Mouse (Mus musculus): Measurements from ENCODE around the gene Racgap1. TPM values are rescaled to one million over a fixed set of nuclear protein-coding genes. Genes with fewer than 3 reads are reported as not detected.

Gene Racgap1
- polyA plus RNA-seq, 1 experiment from 2014 or later: 102 TPM

GRCm38 (mm10) chr15:99678063-99678800 is 26.8 kb upstream of the Racgap1 start:
- Histone ChIP-seq H3K27me3 (no peaks in the 10 kb centered on the region), H3K27ac (no peak overlapping the region), H3K9ac (no peak overlapping the region), H3K4me1 (replicated peaks) (peaks cover 63% of the 10 kb centered on the region), H3K36me3 (peaks cover 22% of the 10 kb centered on the region), H3K9me3 (no peaks in the 10 kb centered on the region), H3K4me3 (no peak overlapping the region), H3K4me2 (0 out of 2 replicates have a peak overlapping the region, but pooled peaks have one; percentile 13)
- ATAC-seq (ENCODE audit: low FRiP score): peak; percentile 35; the same call in 1 of the 2 replicates
- 19% methylated on average over 13 of the region's 13 CpGs for WGBS

- H3K27ac ChIP-seq: peak overlapping the region; percentile 88
- ATAC-seq (ENCODE audit: low FRiP score): peak; percentile 58; the same call in 1 of the 2 replicates
- peaks cover 74% of the 10 kb centered on the region for H3K4me1 ChIP-seq (replicated peaks)
- no peaks in the 10 kb centered on the region for H3K9me3 ChIP-seq
- H3K4me3 ChIP-seq: peak overlapping the region; percentile 21
- 16% methylated on average over 8 of the region's 8 CpGs for WGBS
- H3K9ac ChIP-seq: peak overlapping the region; percentile 68
- peak overlapping the region; percentile 68 for H3K4me2 ChIP-seq
- 0 out of 2 replicates have a peak, but pooled peaks cover under 1% of the 10 kb centered on the region for H3K27me3 ChIP-seq
- H3K36me3 ChIP-seq: peaks cover 20% of the 10 kb centered on the region
Measured at GRCm38 (mm10) chr15:99677089-99677488, 25.6 kb upstream of the Racgap1 start.

- Histone ChIP-seq H3K9me3 (no peaks in the 10 kb centered on the region), H3K36me3 (peaks cover 13% of the 10 kb centered on the region; the same call in 1 of the 2 replicates), H3K27me3 (0 out of 2 replicates have a peak, but pooled peaks cover 5% of the 10 kb centered on the region), H3K27ac (peak overlapping the region; percentile 35; the same call in 1 of the 2 replicates), H3K4me2 (peak overlapping the region; percentile 68), H3K4me3 (peak overlapping the region; percentile 26), H3K9ac (peak overlapping the region; percentile 35), H3K4me1 (replicated peaks) (peaks cover 89% of the 10 kb centered on the region)
- ATAC-seq (ENCODE audit: low FRiP score): no peak
- 79% methylated on average over 3 of the region's 3 CpGs for WGBS
Measured at GRCm38 (mm10) chr15:99674866-99675265, 23.4 kb upstream of the Racgap1 start.

GRCm38 (mm10) chr15:99671783-99672182 is 20.3 kb upstream of the Racgap1 start:
- 70% methylated on average over 14 of the region's 14 CpGs for WGBS
- H3K9me3 ChIP-seq: no peaks in the 10 kb centered on the region
- peak overlapping the region; percentile 78 for H3K4me3 ChIP-seq
- peaks cover 13% of the 10 kb centered on the region; the same call in 1 of the 2 replicates for H3K36me3 ChIP-seq
- no peak for ATAC-seq (ENCODE audit: low FRiP score)
- H3K27ac ChIP-seq: peak overlapping the region; percentile 96
- H3K4me2 ChIP-seq: peak overlapping the region; percentile 68
- H3K9ac ChIP-seq: peak overlapping the region; percentile 96
- 0 out of 2 replicates have a peak, but pooled peaks cover 5% of the 10 kb centered on the region for H3K27me3 ChIP-seq
- peaks cover 79% of the 10 kb centered on the region for H3K4me1 ChIP-seq (replicated peaks)

- Histone ChIP-seq H3K4me1 (replicated peaks) (peaks cover 79% of the 10 kb centered on the region), H3K9me3 (no peaks in the 10 kb centered on the region), H3K27me3 (0 out of 2 replicates have a peak, but pooled peaks cover 5% of the 10 kb centered on the region), H3K36me3 (peaks cover 13% of the 10 kb centered on the region; the same call in 1 of the 2 replicates), H3K27ac (peak overlapping the region; percentile 96), H3K4me3 (peak overlapping the region; percentile 78), H3K9ac (peak overlapping the region; percentile 96), H3K4me2 (peak overlapping the region; percentile 68)
- ATAC-seq (ENCODE audit: low FRiP score): peak; percentile 37
- 24% methylated on average over 5 of the region's 17 CpGs for WGBS
Measured at GRCm38 (mm10) chr15:99670964-99671670, 19.7 kb upstream of the Racgap1 start.

GRCm38 (mm10) chr15:99670154-99670821 is 18.8 kb upstream of the Racgap1 start, which contains the start of gene Asic1:
Gene Asic1, plus strand, starts transcription at chr15:99670368.
- peak within 1 kb of the TSS; percentile 96 for H3K27ac ChIP-seq
- WGBS: under 1% methylated on average over 68 of the region's 74 CpGs
- 0 out of 2 replicates have a peak, but pooled peaks cover 5% of the 10 kb centered on the region for H3K27me3 ChIP-seq
- ATAC-seq (ENCODE audit: low FRiP score): peak; percentile 65
- H3K4me1 ChIP-seq (replicated peaks): peaks cover 79% of the 10 kb centered on the region
- H3K4me3 ChIP-seq: peak within 1 kb of the TSS; percentile 78
- peak within 1 kb of the TSS; percentile 96 for H3K9ac ChIP-seq
- no peaks in the 10 kb centered on the region for H3K9me3 ChIP-seq
- H3K4me2 ChIP-seq: peak within 1 kb of the TSS; percentile 68
- H3K36me3 ChIP-seq: peaks cover 13% of the 10 kb centered on the region; the same call in 1 of the 2 replicates

GRCm38 (mm10) chr15:99669392-99669791 is 17.9 kb upstream of the Racgap1 start:
- Histone ChIP-seq H3K36me3 (peaks cover 13% of the 10 kb centered on the region; the same call in 1 of the 2 replicates), H3K27ac (peak overlapping the region; percentile 96), H3K4me3 (peak overlapping the region; percentile 78), H3K4me2 (peak overlapping the region; percentile 68), H3K4me1 (replicated peaks) (peaks cover 79% of the 10 kb centered on the region), H3K27me3 (0 out of 2 replicates have a peak, but pooled peaks cover 5% of the 10 kb centered on the region), H3K9ac (peak overlapping the region; percentile 96), H3K9me3 (no peaks in the 10 kb centered on the region)
- ATAC-seq (ENCODE audit: low FRiP score): no peak
- WGBS: 0% methylated on average over 1 of the region's 1 CpGs

- Histone ChIP-seq H3K4me1 (replicated peaks) (peaks cover 79% of the 10 kb centered on the region), H3K9me3 (no peaks in the 10 kb centered on the region), H3K9ac (peak overlapping the region; percentile 96; the same call in 1 of the 2 replicates), H3K4me3 (peak overlapping the region; percentile 11; the same call in 1 of the 2 replicates), H3K27ac (peak overlapping the region; percentile 96), H3K36me3 (peaks cover 11% of the 10 kb centered on the region; the same call in 1 of the 2 replicates), H3K27me3 (0 out of 2 replicates have a peak, but pooled peaks cover 5% of the 10 kb centered on the region), H3K4me2 (peak overlapping the region; percentile 68)
- no peak for ATAC-seq (ENCODE audit: low FRiP score)
- WGBS: 3% methylated on average over 12 of the region's 12 CpGs
Measured at GRCm38 (mm10) chr15:99668881-99669280, 17.4 kb upstream of the Racgap1 start.

GRCm38 (mm10) chr15:99667544-99667943 is 16.1 kb upstream of the Racgap1 start:
- ATAC-seq (ENCODE audit: low FRiP score): no peak
- Histone ChIP-seq H3K4me2 (no peak overlapping the region), H3K27ac (peak overlapping the region; percentile 95; the same call in 1 of the 2 replicates), H3K36me3 (peaks cover 7% of the 10 kb centered on the region; the same call in 1 of the 2 replicates), H3K4me1 (replicated peaks) (peaks cover 70% of the 10 kb centered on the region), H3K9ac (no peak overlapping the region), H3K27me3 (0 out of 2 replicates have a peak, but pooled peaks cover 5% of the 10 kb centered on the region), H3K4me3 (no peak overlapping the region), H3K9me3 (no peaks in the 10 kb centered on the region)
- 100% methylated on average over 2 of the region's 2 CpGs for WGBS

GRCm38 (mm10) chr15:99664600-99665451 is 13.4 kb upstream of the Racgap1 start:
- H3K36me3 ChIP-seq: no peaks in the 10 kb centered on the region
- H3K4me2 ChIP-seq: peak overlapping the region; percentile 65
- 3% methylated on average over 36 of the region's 52 CpGs for WGBS
- peak overlapping the region; percentile 95 for H3K27ac ChIP-seq
- H3K4me3 ChIP-seq: peak overlapping the region; percentile 40
- ATAC-seq (ENCODE audit: low FRiP score): peak; percentile 57
- peak overlapping the region; percentile 73 for H3K9ac ChIP-seq
- peaks cover 54% of the 10 kb centered on the region for H3K4me1 ChIP-seq (replicated peaks)
- no peaks in the 10 kb centered on the region for H3K27me3 ChIP-seq
- no peaks in the 10 kb centered on the region for H3K9me3 ChIP-seq

All from hindbrain, embryonic 13.5 days (tissue).